Mouse (Mus musculus) embryo, embryonic 10.5 days (tissue): Measurements from ENCODE around the gene Ica1l.
A peak's percentile ranks its signal among the peaks of the same experiment; 100 is the strongest.

Source experiments
- DNase-seq: peaks from one replicate; pipeline ENCODE4 v3.0.0-alpha.2; 2015; ENCODE audit warnings: low spot score

Gene Ica1l

DNA sequence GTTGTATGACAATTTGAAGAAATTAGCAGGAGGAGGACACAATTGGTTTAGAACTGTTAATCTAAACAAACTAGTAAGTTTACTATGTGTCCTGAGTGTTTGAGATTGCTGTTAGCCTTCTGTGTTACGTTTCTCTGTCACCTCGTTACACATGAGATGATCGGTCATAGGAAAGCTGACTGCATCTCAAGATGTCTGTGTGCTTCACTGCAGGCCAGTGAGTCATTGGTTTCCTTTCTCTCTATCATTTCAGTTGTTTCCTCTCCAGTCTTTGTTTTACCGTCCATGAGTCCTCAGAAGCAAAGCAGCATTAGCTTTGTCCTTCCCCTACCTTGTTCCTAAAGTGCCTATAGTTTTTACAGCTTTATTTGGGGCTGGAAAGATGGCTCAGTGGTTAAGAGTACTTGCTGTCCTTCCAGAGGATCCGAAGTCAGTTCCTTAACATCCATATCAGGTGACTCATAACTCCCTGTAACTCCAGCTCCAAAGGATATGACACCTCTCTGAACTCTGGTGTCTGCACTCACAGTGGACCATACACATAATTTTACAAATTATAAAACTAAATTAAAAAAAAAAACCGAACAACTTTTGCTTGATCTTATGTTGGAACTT lies 76.7 kb downstream of the Ica1l start:
- DNase-seq = no peak

DNA sequence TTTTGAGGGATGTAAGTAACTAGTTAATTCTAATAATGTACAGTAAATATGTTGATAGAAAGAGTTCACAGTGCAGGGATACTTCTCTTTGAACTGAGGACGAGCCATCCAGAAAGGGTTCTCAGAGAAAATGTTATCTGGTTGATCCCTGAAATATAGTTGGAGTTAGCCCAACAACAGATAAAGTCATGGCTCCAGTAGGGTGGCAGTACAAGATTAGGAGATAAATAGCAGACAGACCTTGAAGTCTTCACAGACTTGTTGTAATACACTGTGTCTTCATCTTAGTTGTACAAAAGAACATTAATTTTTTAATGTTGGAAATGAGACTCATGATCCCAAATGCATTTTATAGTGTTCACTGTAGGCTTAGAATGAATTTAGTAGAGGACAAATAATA lies 83.0 kb downstream of the Ica1l start:
- DNase-seq = no peak

DNA sequence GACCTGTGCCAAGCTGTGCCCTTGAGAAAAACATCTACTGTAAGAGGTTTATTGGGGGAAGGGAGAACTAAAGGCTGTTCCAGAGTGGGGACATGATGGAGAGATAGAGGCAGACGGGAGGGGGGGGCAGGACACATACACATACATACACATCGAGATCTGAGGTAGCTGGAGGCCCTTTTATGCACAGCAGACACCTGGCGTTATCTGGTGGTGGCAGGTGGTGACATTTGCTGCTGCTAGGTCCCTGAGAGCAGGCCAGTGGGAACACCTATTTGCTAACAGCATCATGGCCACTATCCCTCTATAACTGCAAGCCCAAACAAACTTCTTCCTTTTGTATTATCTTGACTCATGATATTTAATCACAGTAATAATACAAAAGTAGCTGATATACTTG lies 85.8 kb downstream of the Ica1l start:
- DNase-seq = no peak

DNA sequence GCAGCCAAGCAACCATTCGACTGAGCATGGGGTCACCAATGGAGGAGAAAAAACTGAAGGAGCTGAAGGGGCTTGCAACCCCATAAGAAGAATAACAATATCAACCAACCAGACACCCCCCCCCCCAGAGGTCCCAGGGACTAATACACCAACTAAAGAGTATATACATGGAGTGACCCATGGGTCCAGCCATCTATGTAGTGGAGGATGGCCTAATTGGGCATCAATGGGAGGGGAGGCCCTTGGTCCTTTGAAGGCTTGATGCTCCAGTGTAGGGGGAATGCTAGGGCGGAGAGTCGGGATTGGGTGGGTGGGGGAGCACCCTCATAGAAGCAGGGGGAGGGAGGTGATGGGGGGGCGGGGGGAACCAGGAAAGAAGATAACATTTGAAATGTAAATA lies 95.5 kb downstream of the Ica1l start:
- DNase-seq = no peak

DNA sequence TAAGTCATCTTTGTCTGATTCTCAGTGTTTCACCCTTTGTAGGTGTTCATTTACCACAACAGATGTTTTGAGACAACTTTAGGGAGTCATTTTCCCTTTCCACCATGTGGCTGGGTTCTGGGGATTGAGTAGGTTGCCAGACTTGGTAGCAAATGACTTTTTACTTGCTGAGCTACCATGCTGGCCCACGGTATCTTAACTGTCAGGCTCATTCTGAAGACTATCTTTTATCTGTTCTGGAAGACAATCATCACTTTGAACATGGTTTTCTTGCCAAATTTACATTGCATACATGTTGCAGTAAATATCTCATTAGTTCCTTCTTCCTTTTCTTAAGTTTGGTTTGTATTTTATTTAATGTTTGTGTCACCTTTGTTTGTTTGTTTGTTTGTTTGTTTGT lies 97.0 kb downstream of the Ica1l start:
- DNase-seq = no peak

DNA sequence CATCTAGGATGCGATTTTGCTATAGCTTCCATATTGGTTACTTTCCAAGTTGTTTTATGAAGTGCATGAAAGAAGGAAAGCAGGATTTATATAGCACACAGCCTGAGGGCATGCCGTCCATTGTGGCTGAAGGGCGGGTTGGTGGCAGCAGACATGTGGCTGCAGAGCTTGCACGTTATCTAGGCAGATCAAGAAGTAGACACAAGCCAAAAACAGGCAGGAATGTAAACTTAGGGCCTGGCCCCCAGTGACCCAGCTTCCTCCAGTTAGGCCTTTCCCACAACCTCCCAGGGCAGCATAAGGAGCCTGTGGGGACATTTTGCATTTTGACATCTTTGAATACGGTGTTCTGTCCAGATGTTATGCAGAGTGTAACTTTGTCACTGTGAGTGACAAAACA lies 99.2 kb downstream of the Ica1l start:
- DNase-seq = peak; percentile 31

DNA sequence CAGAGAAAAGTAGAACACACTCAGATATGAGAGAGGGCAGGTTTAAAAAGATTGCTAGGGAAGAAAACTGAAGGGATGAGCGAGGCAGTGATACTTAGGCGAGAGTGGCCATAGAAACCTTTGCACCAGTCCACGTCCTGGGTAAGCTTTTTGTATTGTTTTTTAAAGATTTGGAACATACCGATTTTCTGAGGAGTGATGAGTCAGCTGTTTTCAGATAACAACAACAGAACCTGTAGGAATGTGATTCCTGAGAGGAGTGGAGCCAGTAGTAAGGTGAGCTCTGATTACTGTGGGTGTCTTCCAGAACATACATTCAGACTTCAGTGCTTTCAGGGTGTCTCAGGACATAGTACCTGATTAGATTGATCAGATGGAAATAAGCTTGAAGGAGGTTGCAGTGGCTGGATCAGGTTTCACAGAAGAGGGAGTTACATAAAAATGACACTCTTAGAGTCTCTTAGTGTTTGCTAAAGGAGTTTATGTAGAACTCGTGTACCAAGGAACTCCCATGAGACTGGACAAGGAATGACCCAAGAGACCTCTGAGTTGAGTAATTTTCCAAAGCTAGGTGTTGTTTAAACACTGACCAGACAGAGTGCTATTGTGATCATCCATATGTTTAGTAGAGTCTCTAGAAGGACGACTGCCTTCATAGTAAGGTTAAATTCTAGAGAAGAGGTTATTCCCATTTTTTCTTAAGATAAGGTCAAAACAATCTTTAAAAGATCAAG lies 100.8 kb downstream of the Ica1l start:
- no peak for DNase-seq

DNA sequence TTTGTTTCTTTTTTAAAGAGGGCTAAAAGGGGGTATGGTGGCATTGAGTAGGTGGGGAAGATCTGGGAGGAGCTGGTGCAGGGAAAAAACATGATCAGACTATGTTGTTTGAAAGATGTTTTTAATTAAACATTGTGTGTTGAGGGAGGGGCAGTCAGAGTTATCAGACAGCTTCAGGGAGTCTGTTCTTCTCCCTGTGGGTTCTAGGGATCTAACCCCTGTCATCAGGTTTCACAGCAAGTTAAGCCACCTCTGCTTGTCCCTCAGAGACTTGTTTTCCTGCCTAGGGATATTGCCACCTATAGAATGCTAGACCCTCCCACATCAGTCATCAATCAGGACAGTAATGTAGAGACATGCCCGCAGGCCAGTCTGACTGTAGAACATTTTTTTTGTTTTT lies 101.9 kb downstream of the Ica1l start:
- no peak for DNase-seq

DNA sequence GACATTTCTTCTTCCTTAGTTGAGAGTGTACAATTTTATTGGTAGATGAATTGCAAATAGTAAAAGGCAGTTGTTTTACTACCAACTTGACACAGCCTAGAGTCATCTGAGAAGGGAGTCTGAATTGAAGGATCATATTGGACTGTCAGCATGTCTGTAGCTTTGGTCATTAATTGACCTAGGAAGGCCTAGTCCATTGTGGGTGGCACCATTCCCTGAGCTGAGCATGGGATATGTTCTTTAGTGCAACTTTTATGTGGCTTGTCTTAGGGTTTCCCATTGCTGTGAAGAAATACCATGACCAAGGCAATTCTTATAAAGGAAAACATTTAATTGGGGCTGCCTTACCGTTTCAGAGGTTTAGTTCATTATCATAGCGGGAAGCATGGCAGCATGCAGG lies 110.0 kb downstream of the Ica1l start:
- DNase-seq = no peak
